Mouse (Mus musculus) lung, adult 2 months (tissue): ENCODE results near the gene Mapk8. TPM values are rescaled to one million over a fixed set of nuclear protein-coding genes. Genes with fewer than 3 reads are reported as not detected.

Experiments
- DNase-seq: peaks from one replicate; pipeline ENCODE4 v3.0.0; 2022
- H3K4me1 ChIP-seq: fragments of 200-500 bp; 2 replicates; pipeline ENCODE4 v1.6.1; 2011; ENCODE audit warnings: low read length; ENCODE audit not compliant: control insufficient read depth, insufficient read depth
- H3K4me3 ChIP-seq: fragments of 200-500 bp; replicated peaks from 2 replicates; pipeline ENCODE3; 2011; ENCODE audit warnings: low read depth, mild to moderate bottlenecking, control low read depth, low read length; ENCODE audit errors: extremely low read depth
- CTCF ChIP-seq: fragments of 200-500 bp; IDR thresholded peaks from 2 replicates; pipeline ENCODE4 v1.5.1; 2011; ENCODE audit warnings: mild to moderate bottlenecking, low read length, control low read depth; ENCODE audit not compliant: insufficient read depth
- POLR2A ChIP-seq: fragments of 200-500 bp; IDR thresholded peaks from 2 replicates; pipeline ENCODE4 v1.6.1; 2011; ENCODE audit warnings: low read depth, mild to moderate bottlenecking, control low read depth, low read length, borderline replicate concordance; ENCODE audit errors: extremely low read depth
- WGBS: fragments of 180-500 bp; shearing (Covaris S2); methylation state at CpG from one replicate; pipeline ENCODE4 v1.1.7; 2018; 5-methylcytosine and 5-hydroxymethylcytosine counted together
- polyA plus RNA-seq: library from polyadenylated mRNA; depleted of rRNA; stranded (reverse); fragments of >200 nt; gene quantifications from 2 replicates; pipeline ENCODE4 v1.2.3, GENCODE M21; 2012

Mapk8 gene
- polyA plus RNA-seq, 1 experiment, result 9.2 TPM

DNA sequence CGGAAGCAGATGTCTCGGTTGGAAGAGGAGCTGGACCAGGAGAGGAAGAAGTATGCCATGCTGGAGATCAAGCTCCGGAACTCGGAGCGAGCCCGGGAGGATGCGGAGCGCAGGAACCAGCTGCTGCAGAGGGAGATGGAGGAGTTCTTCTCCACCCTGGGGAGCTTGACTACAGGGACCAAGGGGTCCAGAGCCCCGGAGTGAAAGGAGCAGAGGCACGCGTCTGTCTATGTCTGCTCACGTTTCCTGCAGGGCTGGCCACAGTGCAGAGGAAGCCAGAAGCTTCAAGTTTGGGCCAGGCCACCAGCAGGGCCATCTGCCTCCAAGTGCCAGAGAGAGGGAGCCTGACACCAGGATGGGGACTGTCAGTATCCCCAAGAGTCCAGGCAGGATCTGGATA lies 77.6 kb downstream of the Mapk8 start:
- WGBS, result 84% methylated on average over 12 of the region's 12 CpGs
- TF ChIP-seq POLR2A (no peak), CTCF (no peak)
- DNase-seq, result no peak
- no peaks in the 10 kb centered on the region for H3K4me1 ChIP-seq
- H3K4me3 ChIP-seq, result no peak overlapping the region

DNA sequence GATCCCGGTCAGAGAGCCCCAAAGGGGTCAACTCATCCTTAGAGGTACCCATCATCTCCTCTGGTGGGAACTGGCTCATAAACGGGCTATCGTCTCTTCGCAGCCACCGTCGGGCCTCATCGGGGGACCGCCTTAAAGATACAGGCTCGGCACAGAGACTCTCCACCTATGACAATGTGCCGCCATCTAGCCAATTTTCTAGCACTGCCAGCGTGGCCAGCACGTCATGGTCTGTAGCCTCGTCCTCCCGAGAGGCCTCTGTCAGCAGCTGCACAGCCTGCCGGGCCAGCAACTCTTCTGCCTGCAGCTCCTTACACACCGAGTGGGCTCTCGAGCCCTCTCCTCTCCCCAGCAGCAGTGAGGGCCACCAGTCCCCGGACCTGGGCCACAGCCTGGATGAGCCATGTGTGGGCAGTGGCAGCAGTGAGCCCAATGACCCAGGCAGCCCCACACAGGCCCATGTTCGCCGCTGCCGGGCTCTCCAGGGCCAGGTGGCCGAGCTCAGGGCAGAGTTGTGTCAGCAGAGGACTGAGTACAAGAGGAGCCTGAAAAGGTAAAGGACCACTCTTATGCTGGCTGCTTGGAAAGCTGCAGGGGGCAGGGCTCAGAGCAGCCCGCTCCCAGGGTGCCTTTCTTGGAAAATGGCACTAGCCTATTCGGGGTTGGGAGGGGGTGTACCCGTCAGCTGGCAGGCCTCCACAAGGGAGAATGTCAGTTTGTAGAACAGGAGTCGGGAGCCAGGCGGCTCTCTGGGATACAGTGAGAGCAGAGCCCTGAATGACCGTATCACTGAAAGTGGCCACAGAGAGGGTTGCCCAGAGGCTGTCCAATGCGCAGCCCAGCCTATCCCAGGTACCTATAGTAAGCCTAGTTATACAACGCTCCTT lies 79.8 kb downstream of the Mapk8 start:
- DNase-seq, result no peak

GRCm38 (mm10) chr14:33364061-33364460 lies 82.9 kb downstream of the Mapk8 start:
- no peak for DNase-seq

More for the DNA sequence above, 79.8 kb downstream of the Mapk8 start:
- H3K4me3 ChIP-seq, result no peak overlapping the region
- no peak for TF ChIP-seq CTCF
- no peak for TF ChIP-seq POLR2A
- H3K4me1 ChIP-seq, result no peaks in the 10 kb centered on the region
- WGBS, result 80% methylated on average over 30 of the region's 30 CpGs

GRCm38 (mm10) chr14:33363611-33364010 lies 83.3 kb downstream of the Mapk8 start:
- no peaks in the 10 kb centered on the region for H3K4me1 ChIP-seq
- WGBS, result 72% methylated on average over 5 of the region's 5 CpGs
- no peak for TF ChIP-seq CTCF
- H3K4me3 ChIP-seq, result no peak overlapping the region
- no peak for DNase-seq

More at GRCm38 (mm10) chr14:33364061-33364460, 82.9 kb downstream of the Mapk8 start:
- H3K4me3 ChIP-seq, result no peak overlapping the region
- H3K4me1 ChIP-seq, result no peaks in the 10 kb centered on the region
- TF ChIP-seq CTCF (no peak), POLR2A (no peak)
- WGBS, result 88% methylated on average over 2 of the region's 2 CpGs

DNA sequence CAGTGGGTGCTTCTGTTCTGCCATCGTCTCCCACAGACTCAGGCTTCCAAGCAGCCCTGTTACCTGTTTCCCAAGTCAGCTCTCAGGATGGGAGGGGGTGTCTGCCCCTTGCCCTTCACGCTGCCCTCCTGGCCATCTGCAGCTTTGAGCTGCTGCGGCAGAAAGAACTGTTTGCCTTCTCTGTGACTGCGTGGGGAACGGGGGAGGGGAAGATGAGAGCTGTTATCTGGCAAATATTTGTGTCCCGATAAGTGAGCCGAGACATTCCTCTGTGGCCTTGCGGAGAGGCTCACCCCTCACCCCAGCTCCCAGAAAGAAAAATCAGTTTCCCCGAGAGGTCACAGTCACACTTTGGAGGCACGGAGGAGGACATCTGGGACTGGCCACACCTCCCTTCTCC lies 84.2 kb downstream of the Mapk8 start:
- Histone ChIP-seq H3K4me3 (no peak overlapping the region), H3K4me1 (no peaks in the 10 kb centered on the region)
- DNase-seq, result no peak
- WGBS, result 15% methylated on average over 10 of the region's 10 CpGs
- TF ChIP-seq POLR2A, result no peak
- TF ChIP-seq CTCF, result no peak

- DNase-seq, result no peak
- Histone ChIP-seq H3K4me3 (no peak overlapping the region), H3K4me1 (no peaks in the 10 kb centered on the region)
- 43% methylated on average over 14 of the region's 14 CpGs for WGBS
- TF ChIP-seq CTCF, result no peak
- no peak for TF ChIP-seq POLR2A
Observed at GRCm38 (mm10) chr14:33362122-33362521, 84.8 kb downstream of the Mapk8 start.

- 47% methylated on average over 4 of the region's 4 CpGs for WGBS
- no peak for DNase-seq
- TF ChIP-seq CTCF, result no peak
- TF ChIP-seq POLR2A, result no peak
- Histone ChIP-seq H3K4me1 (no peaks in the 10 kb centered on the region), H3K4me3 (no peak overlapping the region)
Observed at GRCm38 (mm10) chr14:33361546-33361945, 85.4 kb downstream of the Mapk8 start.

GRCm38 (mm10) chr14:33358891-33359290 lies 88.1 kb downstream of the Mapk8 start:
- 80% methylated on average over 8 of the region's 8 CpGs for WGBS
- no peak for DNase-seq
- Histone ChIP-seq H3K4me1 (no peaks in the 10 kb centered on the region), H3K4me3 (no peak overlapping the region)
- TF ChIP-seq POLR2A, result no peak
- TF ChIP-seq CTCF, result no peak

GRCm38 (mm10) chr14:33357600-33358368 lies 89.2 kb downstream of the Mapk8 start:
- Histone ChIP-seq H3K4me1 (peaks cover 4% of the 10 kb centered on the region; the same call in 1 of the 2 replicates), H3K4me3 (no peak overlapping the region)
- TF ChIP-seq POLR2A (no peak), CTCF (no peak)
- DNase-seq, result no peak
- WGBS, result 45% methylated on average over 12 of the region's 12 CpGs
